Mouse (Mus musculus): Measurements from ENCODE around the gene Gm45521. TPM values are rescaled to one million over a fixed set of nuclear protein-coding genes. Genes with fewer than 3 reads are reported as not detected.

Gm45521 gene
- polyA plus RNA-seq, 1 experiment from 2014 or later: not detected

- Histone ChIP-seq H3K27ac (ENCODE audit: low read depth) (no peak overlapping the region), H3K36me3 (ENCODE audit: control insufficient read depth, insufficient read depth, low read length) (no peaks in the 10 kb centered on the region), H3K27me3 (replicated peaks; ENCODE audit: control insufficient read depth, insufficient read depth, low read length) (no peaks in the 10 kb centered on the region), H3K4me1 (replicated peaks; ENCODE audit: control insufficient read depth, insufficient read depth, low read length) (peaks cover 20% of the 10 kb centered on the region), H3K9ac (ENCODE audit: low read length) (no peak overlapping the region), H3K9me3 (ENCODE audit: control insufficient read depth, low read length) (no peaks in the 10 kb centered on the region), H3K4me3 (ENCODE audit: low read depth, low read length) (no peak overlapping the region), H3K4me2 (ENCODE audit: low read length) (no peak overlapping the region)
- no peak for DNase-seq (ENCODE audit: low spot score)
- 58% methylated on average over 11 of the region's 11 CpGs for WGBS
- ATAC-seq (replicated peaks; ENCODE audit: low FRiP score, low TSS enrichment, low read depth): no peak
These were observed 3.5 kb downstream of the Gm45521 start for GRCm38 (mm10) chr14:7960616-7961015.

GRCm38 (mm10) chr14:7961714-7962113 lies 4.6 kb downstream of the Gm45521 start:
- ATAC-seq (replicated peaks; ENCODE audit: low FRiP score, low TSS enrichment, low read depth) (no peak), DNase-seq (ENCODE audit: low spot score) (no peak)
- Histone ChIP-seq H3K27me3 (replicated peaks; ENCODE audit: control insufficient read depth, insufficient read depth, low read length) (no peaks in the 10 kb centered on the region), H3K9me3 (ENCODE audit: control insufficient read depth, low read length) (no peaks in the 10 kb centered on the region), H3K27ac (ENCODE audit: low read depth) (0 out of 2 replicates have a peak overlapping the region, but pooled peaks have one; percentile 22), H3K4me1 (replicated peaks; ENCODE audit: control insufficient read depth, insufficient read depth, low read length) (peaks cover 20% of the 10 kb centered on the region), H3K9ac (ENCODE audit: low read length) (no peak overlapping the region), H3K4me2 (ENCODE audit: low read length) (no peak overlapping the region), H3K4me3 (ENCODE audit: low read depth, low read length) (no peak overlapping the region), H3K36me3 (ENCODE audit: control insufficient read depth, insufficient read depth, low read length) (no peaks in the 10 kb centered on the region)
- 43% methylated on average over 5 of the region's 5 CpGs for WGBS

GRCm38 (mm10) chr14:7962626-7963025 lies 5.5 kb downstream of the Gm45521 start:
- Histone ChIP-seq H3K9ac (ENCODE audit: low read length) (no peak overlapping the region), H3K36me3 (ENCODE audit: control insufficient read depth, insufficient read depth, low read length) (no peaks in the 10 kb centered on the region), H3K27me3 (replicated peaks; ENCODE audit: control insufficient read depth, insufficient read depth, low read length) (no peaks in the 10 kb centered on the region), H3K4me2 (ENCODE audit: low read length) (no peak overlapping the region), H3K4me3 (ENCODE audit: low read depth, low read length) (no peak overlapping the region), H3K27ac (ENCODE audit: low read depth) (no peak overlapping the region), H3K9me3 (ENCODE audit: control insufficient read depth, low read length) (no peaks in the 10 kb centered on the region), H3K4me1 (replicated peaks; ENCODE audit: control insufficient read depth, insufficient read depth, low read length) (peaks cover 20% of the 10 kb centered on the region)
- 94% methylated on average over 2 of the region's 2 CpGs for WGBS
- ATAC-seq (replicated peaks; ENCODE audit: low FRiP score, low TSS enrichment, low read depth) (no peak), DNase-seq (ENCODE audit: low spot score) (no peak)

- Histone ChIP-seq H3K4me3 (ENCODE audit: low read depth, low read length) (no peak overlapping the region), H3K9ac (ENCODE audit: low read length) (no peak overlapping the region), H3K36me3 (ENCODE audit: control insufficient read depth, insufficient read depth, low read length) (no peaks in the 10 kb centered on the region), H3K9me3 (ENCODE audit: control insufficient read depth, low read length) (no peaks in the 10 kb centered on the region), H3K4me2 (ENCODE audit: low read length) (no peak overlapping the region), H3K27ac (ENCODE audit: low read depth) (peak overlapping the region; percentile 44), H3K4me1 (replicated peaks; ENCODE audit: control insufficient read depth, insufficient read depth, low read length) (peaks cover 20% of the 10 kb centered on the region), H3K27me3 (replicated peaks; ENCODE audit: control insufficient read depth, insufficient read depth, low read length) (no peaks in the 10 kb centered on the region)
- DNase-seq (ENCODE audit: low spot score) (no peak), ATAC-seq (replicated peaks; ENCODE audit: low FRiP score, low TSS enrichment, low read depth) (no peak)
- WGBS: 48% methylated on average over 7 of the region's 7 CpGs
These were observed 6.1 kb downstream of the Gm45521 start for GRCm38 (mm10) chr14:7963160-7963559.

GRCm38 (mm10) chr14:7964219-7964889 lies 7.3 kb downstream of the Gm45521 start:
- Histone ChIP-seq H3K9ac (ENCODE audit: low read length) (no peak overlapping the region), H3K36me3 (ENCODE audit: control insufficient read depth, insufficient read depth, low read length) (no peaks in the 10 kb centered on the region), H3K4me1 (replicated peaks; ENCODE audit: control insufficient read depth, insufficient read depth, low read length) (peaks cover 20% of the 10 kb centered on the region), H3K27me3 (replicated peaks; ENCODE audit: control insufficient read depth, insufficient read depth, low read length) (no peaks in the 10 kb centered on the region), H3K9me3 (ENCODE audit: control insufficient read depth, low read length) (no peaks in the 10 kb centered on the region), H3K4me2 (ENCODE audit: low read length) (no peak overlapping the region), H3K27ac (ENCODE audit: low read depth) (0 out of 2 replicates have a peak overlapping the region, but pooled peaks have one; percentile 44), H3K4me3 (ENCODE audit: low read depth, low read length) (no peak overlapping the region)
- ATAC-seq (replicated peaks; ENCODE audit: low FRiP score, low TSS enrichment, low read depth) (peak; percentile 74), DNase-seq (ENCODE audit: low spot score) (peak; percentile 85)
- WGBS: 49% methylated on average over 11 of the region's 11 CpGs

- no peaks in the 10 kb centered on the region for H3K4me1 ChIP-seq (replicated peaks; ENCODE audit: control insufficient read depth, insufficient read depth, low read length)
- H3K4me2 ChIP-seq (ENCODE audit: low read length): no peak overlapping the region
- ATAC-seq (replicated peaks; ENCODE audit: low FRiP score, low TSS enrichment, low read depth) (no peak), DNase-seq (ENCODE audit: low spot score) (no peak)
- 0 out of 2 replicates have a peak overlapping the region, but pooled peaks have one; percentile 35 for H3K27ac ChIP-seq (ENCODE audit: low read depth)
- H3K9me3 ChIP-seq (ENCODE audit: control insufficient read depth, low read length): no peaks in the 10 kb centered on the region
- no peak overlapping the region for H3K9ac ChIP-seq (ENCODE audit: low read length)
- no peak overlapping the region for H3K4me3 ChIP-seq (ENCODE audit: low read depth, low read length)
- no peaks in the 10 kb centered on the region for H3K27me3 ChIP-seq (replicated peaks; ENCODE audit: control insufficient read depth, insufficient read depth, low read length)
- 50% methylated on average over 10 of the region's 10 CpGs for WGBS
- no peaks in the 10 kb centered on the region for H3K36me3 ChIP-seq (ENCODE audit: control insufficient read depth, insufficient read depth, low read length)
These were observed 14.9 kb downstream of the Gm45521 start for GRCm38 (mm10) chr14:7971889-7972493.

- 87% methylated on average over 1 of the region's 1 CpGs for WGBS
- Histone ChIP-seq H3K9ac (ENCODE audit: low read length) (no peak overlapping the region), H3K4me3 (ENCODE audit: low read depth, low read length) (no peak overlapping the region), H3K27me3 (replicated peaks; ENCODE audit: control insufficient read depth, insufficient read depth, low read length) (no peaks in the 10 kb centered on the region), H3K36me3 (ENCODE audit: control insufficient read depth, insufficient read depth, low read length) (no peaks in the 10 kb centered on the region), H3K4me1 (replicated peaks; ENCODE audit: control insufficient read depth, insufficient read depth, low read length) (no peaks in the 10 kb centered on the region), H3K27ac (ENCODE audit: low read depth) (no peak overlapping the region), H3K9me3 (ENCODE audit: control insufficient read depth, low read length) (no peaks in the 10 kb centered on the region), H3K4me2 (ENCODE audit: low read length) (no peak overlapping the region)
- no peak for ATAC-seq (replicated peaks; ENCODE audit: low FRiP score, low TSS enrichment, low read depth)
- no peak for DNase-seq (ENCODE audit: low spot score)
These were observed 17.6 kb downstream of the Gm45521 start for GRCm38 (mm10) chr14:7974643-7975042.

- no peak overlapping the region for H3K27ac ChIP-seq (ENCODE audit: low read depth)
- no peaks in the 10 kb centered on the region for H3K9me3 ChIP-seq (ENCODE audit: control insufficient read depth, low read length)
- 83% methylated on average over 6 of the region's 6 CpGs for WGBS
- H3K27me3 ChIP-seq (replicated peaks; ENCODE audit: control insufficient read depth, insufficient read depth, low read length): no peaks in the 10 kb centered on the region
- H3K4me3 ChIP-seq (ENCODE audit: low read depth, low read length): no peak overlapping the region
- no peak overlapping the region for H3K4me2 ChIP-seq (ENCODE audit: low read length)
- H3K36me3 ChIP-seq (ENCODE audit: control insufficient read depth, insufficient read depth, low read length): no peaks in the 10 kb centered on the region
- no peaks in the 10 kb centered on the region for H3K4me1 ChIP-seq (replicated peaks; ENCODE audit: control insufficient read depth, insufficient read depth, low read length)
- H3K9ac ChIP-seq (ENCODE audit: low read length): no peak overlapping the region
- ATAC-seq (replicated peaks; ENCODE audit: low FRiP score, low TSS enrichment, low read depth): no peak
- DNase-seq (ENCODE audit: low spot score): no peak
These were observed 18.1 kb downstream of the Gm45521 start for GRCm38 (mm10) chr14:7975177-7975576.

GRCm38 (mm10) chr14:7977471-7977870 lies 20.4 kb downstream of the Gm45521 start:
- no peak overlapping the region for H3K4me3 ChIP-seq (ENCODE audit: low read depth, low read length)
- no peaks in the 10 kb centered on the region for H3K4me1 ChIP-seq (replicated peaks; ENCODE audit: control insufficient read depth, insufficient read depth, low read length)
- ATAC-seq (replicated peaks; ENCODE audit: low FRiP score, low TSS enrichment, low read depth) (no peak), DNase-seq (ENCODE audit: low spot score) (no peak)
- no peaks in the 10 kb centered on the region for H3K36me3 ChIP-seq (ENCODE audit: control insufficient read depth, insufficient read depth, low read length)
- H3K4me2 ChIP-seq (ENCODE audit: low read length): no peak overlapping the region
- H3K27ac ChIP-seq (ENCODE audit: low read depth): no peak overlapping the region
- H3K27me3 ChIP-seq (replicated peaks; ENCODE audit: control insufficient read depth, insufficient read depth, low read length): no peaks in the 10 kb centered on the region
- WGBS: 92% methylated on average over 1 of the region's 1 CpGs
- no peaks in the 10 kb centered on the region for H3K9me3 ChIP-seq (ENCODE audit: control insufficient read depth, low read length)
- no peak overlapping the region for H3K9ac ChIP-seq (ENCODE audit: low read length)

Measured in intestine, embryonic 14.5 days (tissue).